ENCODE assay signal across 19 mouse cellular contexts in genomic region chr11:94183671-94184070, GRCm38 (mm10). TPM values are rescaled to one million over a fixed set of nuclear protein-coding genes. Genes with fewer than 3 reads are reported as not detected.
DNase-seq lines count a peak whose midpoint lies in the region; ATAC-seq lines count a peak whose summit lies in the region.
"Had no signal": no experiment of that assay in that cellular context is flagged by ENCODE, and none has a peak within 500 bp of the region (broad histone marks: within the 10 kb centered on the region; RNA-seq: fewer than 3 reads in every experiment).

No protein-coding gene starts in this region.

- H3K4me2 ChIP-seq in forebrain, embryonic 12.5 days, result no peak overlapping the region
- no peak overlapping the region for H3K4me2 ChIP-seq in hindbrain, embryonic 12.5 days (replicated peaks)
- H3K4me2 ChIP-seq: embryonic facial prominence, embryonic 12.5 days had no signal

- H3K27ac ChIP-seq in forebrain, embryonic 12.5 days, result no peak overlapping the region
- H3K27ac ChIP-seq in hindbrain, embryonic 12.5 days, result no peak overlapping the region
- H3K27ac ChIP-seq: embryonic facial prominence, embryonic 10.5 days; embryonic facial prominence, embryonic 12.5 days had no signal

- H3K9ac ChIP-seq in forebrain, embryonic 12.5 days, result no peak overlapping the region
- H3K9ac ChIP-seq in hindbrain, embryonic 12.5 days, result no peak overlapping the region
- H3K9ac ChIP-seq: embryonic facial prominence, embryonic 12.5 days had no signal

- no peaks in the 10 kb centered on the region for H3K4me1 ChIP-seq in forebrain, embryonic 12.5 days
- no peaks in the 10 kb centered on the region for H3K4me1 ChIP-seq in hindbrain, embryonic 12.5 days
- H3K4me1 ChIP-seq: embryonic facial prominence, embryonic 10.5 days; embryonic facial prominence, embryonic 12.5 days had no signal

- no peaks in the 10 kb centered on the region for H3K27me3 ChIP-seq in forebrain, embryonic 12.5 days
- no peaks in the 10 kb centered on the region for H3K27me3 ChIP-seq in hindbrain, embryonic 12.5 days
- H3K27me3 ChIP-seq: embryonic facial prominence, embryonic 12.5 days; Patski had no signal

- WGBS in forebrain, embryonic 12.5 days, result 86% methylated on average over 2 of the region's 2 CpGs
- WGBS in hindbrain, embryonic 12.5 days, result 83% methylated on average over 2 of the region's 2 CpGs

- H3K4me3 ChIP-seq in forebrain, embryonic 12.5 days (replicated peaks), result no peak overlapping the region
- no peak overlapping the region for H3K4me3 ChIP-seq in hindbrain, embryonic 12.5 days
- H3K4me3 ChIP-seq: embryonic facial prominence, embryonic 10.5 days; embryonic facial prominence, embryonic 12.5 days had no signal

- H3K9me3 ChIP-seq in forebrain, embryonic 12.5 days, result no peaks in the 10 kb centered on the region
- H3K9me3 ChIP-seq in hindbrain, embryonic 12.5 days (replicated peaks), result no peaks in the 10 kb centered on the region
- H3K9me3 ChIP-seq: embryonic facial prominence, embryonic 10.5 days; embryonic facial prominence, embryonic 12.5 days had no signal

- H3K36me3 ChIP-seq in forebrain, embryonic 12.5 days (replicated peaks), result no peaks in the 10 kb centered on the region
- H3K36me3 ChIP-seq in hindbrain, embryonic 12.5 days, result no peaks in the 10 kb centered on the region
- H3K36me3 ChIP-seq: embryonic facial prominence, embryonic 10.5 days; embryonic facial prominence, embryonic 12.5 days had no signal

- peak; percentile 54 to 70 for DNase-seq in adrenal gland, adult (ENCODE audit: inconsistent age in 2 of 2, low spot score in 1 of 2)
- no peak for DNase-seq in adrenal gland, postnatal 36 days
- DNase-seq in adrenal gland, postnatal 14 days, result peak; percentile 44
- DNase-seq in adrenal gland, postnatal 25 days, result no peak
- DNase-seq in adipocyte (ENCODE audit: low spot score), result peak; percentile 68
- DNase-seq: adrenal gland, postnatal 10 days; cerebellum, adult 11-12 months; cerebellum, adult 2 months; cerebellum, adult 9-10 months; cerebellum, postnatal 10 days; cerebellum, postnatal 25 days had no signal

- no peak for ATAC-seq in forebrain, embryonic 12.5 days (ENCODE audit: low FRiP score)
- ATAC-seq in hindbrain, embryonic 12.5 days (ENCODE audit: low FRiP score), result no peak
- ATAC-seq: activated CD4-positive, CD25-positive, alpha-beta regulatory T cell, adult 4 months; forebrain, embryonic 14.5 days; forebrain, embryonic 16.5 days; Patski had no signal

RNA-seq across cellular contexts. Expression of gene Tob1, which starts 27.6 kb away (rescaled TPM):
- 100 to 1,000 TPM; 290 to 355 TPM for total RNA-seq in adrenal gland, postnatal 36 days (2021)
- total RNA-seq in adrenal gland, postnatal 14 days (2021), result 158 and 199 TPM in 2 replicates
- total RNA-seq in adrenal gland, postnatal 25 days (2021), result 245 and 267 TPM in 2 replicates
- 42.6 and 43.1 TPM in 2 replicates for polyA plus RNA-seq in forebrain, embryonic 12.5 days (2016; fragmentation: Nextera tagmentation; extraction: Ambion mirVana)
- polyA plus RNA-seq in hindbrain, embryonic 12.5 days (2016; fragmentation: Nextera tagmentation; extraction: Ambion mirVana), result 41.7 and 46.8 TPM in 2 replicates

Comparison
In these comparisons a context has a peak if more than half of its experiments do, and no peak if none do; other contexts are left out.
1. DNase-seq: peak in adrenal gland, adult (2 of 2), adrenal gland, postnatal 14 days (single experiment) and adipocyte (single experiment); none in adrenal gland, postnatal 36 days (0 of 2) and adrenal gland, postnatal 25 days (single experiment).